Mouse (Mus musculus): ENCODE measurements at regions not wholly inside any gene's neighbourhood (a gene's known extent, or its start where the extent isn't known, plus 50 kb on each side); places are given as distances from the start of the nearest gene placed in this dataset.

GRCm38 (mm10) chr10:105704472-105705235, 130.4 kb upstream of the Tmtc2 start:
- no peak for DNase-seq (ENCODE audit: low read depth)

DNA sequence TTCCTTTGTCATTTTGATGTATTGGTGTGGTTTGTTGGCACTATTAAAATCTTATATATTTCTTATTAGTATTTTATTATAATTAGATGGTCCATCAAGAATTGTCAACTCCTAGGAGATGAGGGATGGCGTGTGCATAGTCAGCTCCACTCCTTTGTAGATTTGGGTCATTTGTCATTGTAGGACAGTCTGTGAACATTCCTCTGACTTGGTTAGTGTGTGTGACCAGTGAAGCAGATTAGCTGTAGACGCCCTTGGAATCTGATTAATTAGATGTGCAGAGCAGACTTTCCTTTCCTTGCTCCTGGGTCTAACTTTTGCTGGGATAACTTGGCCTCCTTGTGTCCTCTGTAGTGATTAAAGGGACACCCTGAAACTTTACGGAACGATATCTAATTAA, 118.9 kb upstream of the Tmtc2 start:
- DNase-seq (ENCODE audit: low read depth) = no peak

DNA sequence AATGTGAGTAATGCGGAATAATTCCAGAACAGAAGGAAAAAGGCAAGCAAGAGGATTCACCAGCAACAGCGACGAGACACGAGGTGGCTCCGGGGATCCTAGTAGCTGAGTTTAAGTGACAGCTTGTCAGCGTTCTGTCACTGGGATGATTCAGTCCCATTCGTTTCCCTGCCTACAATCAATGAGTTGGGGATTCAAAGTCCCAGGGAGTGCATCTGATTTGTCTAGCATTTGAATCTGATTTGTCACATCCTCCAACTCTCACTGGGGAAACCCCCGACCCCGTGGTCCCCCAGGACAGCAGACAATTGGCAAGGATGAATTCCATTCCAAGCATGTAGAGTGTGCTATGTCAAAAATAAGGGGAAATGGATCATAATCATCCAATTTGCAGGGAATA, 115.1 kb upstream of the Tmtc2 start:
- no peak for DNase-seq (ENCODE audit: low read depth)

DNA sequence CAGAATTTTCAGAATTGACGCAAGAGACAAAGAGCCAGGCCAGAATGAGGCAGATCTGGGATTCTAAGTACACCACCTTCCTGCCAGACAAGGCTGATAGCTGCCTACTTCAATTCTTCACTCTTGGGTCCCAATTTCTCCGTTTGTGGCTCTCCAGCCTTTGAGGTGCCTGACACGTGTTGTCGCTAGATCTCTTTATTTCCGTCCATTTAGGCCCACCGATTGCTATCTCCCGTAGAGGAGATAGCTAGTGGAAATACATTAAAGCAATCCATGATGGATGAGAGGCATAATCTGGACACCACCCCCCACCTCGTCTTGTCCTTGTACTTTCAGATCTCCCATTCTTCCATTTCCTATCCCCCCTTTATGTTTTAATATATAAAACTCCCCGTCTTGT, 114.6 kb upstream of the Tmtc2 start:
- DNase-seq (ENCODE audit: low read depth) = no peak

GRCm38 (mm10) chr10:105686876-105687275, 112.6 kb upstream of the Tmtc2 start:
- DNase-seq (ENCODE audit: low read depth) = no peak

DNA sequence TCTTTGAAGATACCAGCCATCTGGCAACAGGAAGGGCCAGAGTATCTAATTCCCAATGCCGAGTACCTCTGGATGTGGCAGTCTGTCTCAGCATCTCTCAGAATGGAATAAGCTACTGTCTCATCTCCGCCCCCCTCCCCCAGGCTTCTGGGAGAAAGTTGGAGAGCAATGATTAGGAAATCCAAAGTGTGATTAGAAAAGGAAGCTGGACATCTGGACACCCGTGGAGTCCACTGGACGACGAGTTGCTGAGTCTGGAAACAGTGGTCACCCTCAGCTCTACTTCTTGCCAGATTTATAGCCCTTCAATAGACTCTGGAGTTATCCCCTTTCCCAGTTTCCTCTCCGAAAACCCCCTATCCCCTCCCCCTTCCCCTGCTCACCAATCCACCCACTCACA, 105.3 kb upstream of the Tmtc2 start:
- no peak for DNase-seq (ENCODE audit: low read depth)

- no peak for DNase-seq (ENCODE audit: low read depth)
Measured at GRCm38 (mm10) chr10:105666959-105667358, 92.7 kb upstream of the Tmtc2 start.

DNA sequence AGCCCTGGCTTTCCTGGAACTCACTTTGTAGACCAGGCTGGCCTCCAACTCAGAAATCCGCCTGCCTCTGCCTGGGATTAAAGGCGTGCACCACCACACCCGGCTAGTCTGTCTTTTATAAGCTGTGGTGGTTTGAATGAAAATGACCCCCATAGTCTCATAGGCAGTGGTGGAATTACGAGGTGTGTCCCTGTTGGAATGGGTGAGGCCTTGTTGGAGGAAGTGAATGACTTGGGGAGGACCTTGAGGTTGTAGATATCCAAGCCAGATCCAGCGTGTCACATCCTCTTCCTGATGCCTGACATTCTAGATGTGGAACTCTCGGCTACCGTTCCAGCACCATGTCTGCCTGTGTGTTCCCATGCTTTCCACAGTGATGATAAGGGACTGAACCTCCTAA, 86.5 kb upstream of the Tmtc2 start:
- no peak for DNase-seq (ENCODE audit: low read depth)

- DNase-seq (ENCODE audit: low read depth) = peak; percentile 5
Measured at GRCm38 (mm10) chr10:105656788-105657187, 82.5 kb upstream of the Tmtc2 start.

- no peak for DNase-seq (ENCODE audit: low read depth)
Measured at GRCm38 (mm10) chr10:105652475-105652874, 78.2 kb upstream of the Tmtc2 start.

- no peak for DNase-seq (ENCODE audit: low read depth)
Measured at GRCm38 (mm10) chr10:105639011-105639451, 64.8 kb upstream of the Tmtc2 start.

DNA sequence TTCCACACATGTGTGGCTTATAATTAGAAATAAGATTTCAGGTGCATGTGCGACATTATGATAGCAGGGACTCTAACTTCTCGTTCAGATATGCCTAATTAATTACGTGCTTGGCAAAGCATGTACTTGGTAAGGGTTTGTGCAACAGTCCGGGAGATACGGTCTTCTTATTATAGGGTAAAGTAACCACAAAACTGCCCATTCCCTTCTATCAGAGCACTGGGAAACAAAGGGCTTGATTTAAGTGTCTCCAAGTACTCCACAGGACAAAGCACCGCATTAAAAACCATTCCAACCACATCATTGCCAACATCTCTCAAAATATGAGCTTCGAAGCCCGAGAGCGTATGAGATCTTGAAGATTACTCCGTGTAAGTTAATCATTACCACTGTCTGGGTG, 64.2 kb upstream of the Tmtc2 start:
- DNase-seq (ENCODE audit: low read depth) = no peak

DNA sequence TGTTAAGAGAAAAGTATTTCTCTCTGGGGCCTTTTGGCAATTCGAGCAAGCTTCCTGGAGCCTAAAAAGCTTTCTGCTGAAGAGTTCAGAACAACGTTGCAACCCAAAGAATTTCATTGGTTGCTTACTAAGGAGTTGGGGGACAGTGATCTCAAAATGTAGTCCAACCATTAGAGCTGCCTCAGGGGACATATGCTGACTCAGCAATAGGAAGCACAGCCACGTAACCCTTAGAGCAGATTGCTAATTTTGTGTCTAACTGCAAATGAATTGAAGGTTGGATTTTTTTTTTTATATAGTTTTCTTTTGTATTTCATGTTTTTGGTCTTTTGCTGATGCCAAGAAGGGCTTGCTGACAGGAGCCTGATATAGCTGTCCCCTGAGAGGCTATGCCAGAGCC, 52.6 kb upstream of the Tmtc2 start:
- no peak for DNase-seq (ENCODE audit: low read depth)

DNA sequence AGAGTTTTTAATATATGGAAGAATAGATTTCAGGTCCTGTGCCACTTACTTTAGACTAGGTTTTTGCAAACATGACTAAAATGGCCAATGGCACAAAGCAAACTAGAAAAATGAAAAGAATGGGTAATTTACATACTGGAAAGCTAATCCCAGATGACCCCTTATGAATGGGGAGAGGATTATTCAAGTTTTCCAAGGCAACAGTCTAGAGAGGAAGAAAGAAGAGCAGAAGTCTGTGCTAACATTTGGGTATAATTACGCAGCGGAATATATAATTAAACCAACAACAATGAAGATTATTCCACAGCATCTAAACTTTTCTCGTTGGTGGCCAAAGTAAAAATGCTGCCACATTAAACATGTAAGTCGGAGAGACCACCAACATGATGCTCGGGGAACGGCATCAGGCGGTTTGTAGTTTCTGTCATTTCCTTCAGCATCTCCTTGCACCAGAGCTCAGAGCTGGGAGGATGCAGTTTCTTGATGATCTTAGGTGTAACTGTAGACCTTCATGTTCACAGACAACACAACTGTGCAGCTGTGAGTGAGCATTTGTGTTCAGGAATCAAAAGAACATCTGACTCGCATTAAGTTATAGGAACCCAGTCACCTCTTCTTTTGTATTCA, 51.2 kb upstream of the Tmtc2 start:
- DNase-seq (ENCODE audit: low read depth) = no peak
